Mouse (Mus musculus): ENCODE results near the gene Itsn1. TPM values are rescaled to one million over a fixed set of nuclear protein-coding genes. Genes with fewer than 3 reads are reported as not detected.

Gene Itsn1
- polyA plus RNA-seq, 1 experiment from 2014 or later: 24.5 TPM

DNA sequence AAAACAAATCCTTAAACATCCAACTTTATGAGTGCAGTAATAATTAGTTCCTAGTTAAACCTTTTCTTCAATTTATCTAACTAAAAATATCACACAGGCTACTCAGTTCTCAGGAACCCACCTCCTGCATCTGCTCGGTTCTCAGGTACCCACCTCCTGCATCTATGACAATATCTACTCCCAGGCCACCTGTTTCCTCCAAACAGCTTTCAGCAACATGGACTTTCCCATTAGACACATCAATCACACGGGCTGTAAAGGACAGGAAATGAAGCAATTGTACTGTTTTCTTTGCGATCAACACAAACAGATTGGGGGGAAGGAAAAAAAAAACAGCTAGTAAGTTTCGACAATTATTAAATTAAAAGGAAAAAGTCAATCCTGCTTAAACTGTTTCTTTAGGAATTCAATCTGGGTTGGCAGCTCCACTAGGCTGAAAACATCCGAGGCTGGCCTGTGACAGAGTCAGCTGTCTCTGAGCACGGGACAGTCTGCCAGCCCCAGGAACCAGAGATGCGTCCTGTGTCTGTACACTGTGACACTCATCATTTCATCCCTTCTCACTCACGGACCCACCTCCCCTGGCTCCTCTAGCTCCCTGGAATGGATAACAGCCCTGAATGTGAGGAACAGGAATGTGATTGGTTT lies 33.8 kb upstream of the Itsn1 start:
- ATAC-seq (replicated peaks; ENCODE audit: low FRiP score): no peak
- Histone ChIP-seq H3K36me3 (ENCODE audit: control insufficient read depth, insufficient read depth, low read length) (peaks cover 9% of the 10 kb centered on the region), H3K27ac (ENCODE audit: low read depth, low read length) (no peak overlapping the region)

DNA sequence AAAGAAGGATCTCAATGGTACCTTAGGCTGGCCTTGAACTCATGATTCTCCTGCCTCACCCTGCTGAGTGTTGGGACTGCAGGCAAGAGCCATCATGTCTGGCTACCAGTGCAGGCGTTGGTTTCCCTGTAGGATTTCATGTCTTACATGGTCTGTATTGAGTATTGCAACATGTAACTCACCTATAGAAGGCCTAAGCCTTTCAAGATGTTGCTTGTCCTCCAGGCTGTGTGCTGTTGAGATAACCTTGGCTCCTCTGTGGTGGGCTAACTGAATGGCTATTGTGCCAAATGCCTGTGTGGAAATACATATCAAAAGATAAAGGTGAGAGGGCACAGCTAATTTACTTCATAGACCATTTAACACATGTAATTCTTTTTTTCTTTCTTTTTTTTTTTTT lies 30.1 kb upstream of the Itsn1 start:
- DNase-seq (ENCODE audit: low spot score): no peak
- 74% methylated on average over 1 of the region's 1 CpGs for WGBS

More for the DNA sequence above, 33.8 kb upstream of the Itsn1 start:
- H3K9ac ChIP-seq (ENCODE audit: low read depth, low read length): no peak overlapping the region
- DNase-seq (ENCODE audit: low spot score): no peak
- no peaks in the 10 kb centered on the region for H3K9me3 ChIP-seq (ENCODE audit: control insufficient read depth, low read length)
- no peak overlapping the region for H3K4me3 ChIP-seq (ENCODE audit: low read depth, low read length)
- no peaks in the 10 kb centered on the region for H3K27me3 ChIP-seq (replicated peaks; ENCODE audit: control insufficient read depth, insufficient read depth, low read length)
- no peak overlapping the region for H3K4me2 ChIP-seq
- peaks cover 1% of the 10 kb centered on the region; the same call in 1 of the 2 replicates for H3K4me1 ChIP-seq (replicated peaks; ENCODE audit: control insufficient read depth, insufficient read depth, low read length)
- WGBS: 52% methylated on average over 8 of the region's 8 CpGs

DNA sequence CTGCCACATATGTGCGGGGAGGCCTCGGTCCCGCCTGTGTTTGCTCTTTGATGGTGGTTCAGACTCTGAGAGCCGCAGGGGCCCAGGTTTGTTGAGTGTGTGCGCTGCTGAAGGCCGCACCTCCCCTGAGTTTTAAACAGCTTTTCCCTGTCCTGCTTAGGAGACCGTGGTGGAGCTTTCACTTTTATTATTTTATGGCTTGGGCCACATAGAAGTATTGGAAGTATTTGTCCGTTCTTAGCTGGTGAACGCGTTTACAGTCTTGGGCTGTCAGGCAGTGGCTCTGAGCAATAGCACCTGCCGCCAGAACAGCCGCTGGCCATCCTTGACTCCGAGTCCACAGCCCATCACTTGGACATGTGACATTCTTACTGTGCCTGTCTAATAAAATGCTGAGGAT lies 27.2 kb upstream of the Itsn1 start:
- Histone ChIP-seq H3K4me3 (ENCODE audit: low read depth, low read length) (no peak overlapping the region), H3K4me2 (no peak overlapping the region), H3K4me1 (replicated peaks; ENCODE audit: control insufficient read depth, insufficient read depth, low read length) (0 out of 2 replicates have a peak, but pooled peaks cover 2% of the 10 kb centered on the region), H3K36me3 (ENCODE audit: control insufficient read depth, insufficient read depth, low read length) (peaks cover 17% of the 10 kb centered on the region), H3K27ac (ENCODE audit: low read depth, low read length) (no peak overlapping the region), H3K9me3 (ENCODE audit: control insufficient read depth, low read length) (no peaks in the 10 kb centered on the region), H3K9ac (ENCODE audit: low read depth, low read length) (no peak overlapping the region), H3K27me3 (replicated peaks; ENCODE audit: control insufficient read depth, insufficient read depth, low read length) (no peaks in the 10 kb centered on the region)
- ATAC-seq (replicated peaks; ENCODE audit: low FRiP score): no peak
- 84% methylated on average over 13 of the region's 13 CpGs for WGBS
- no peak for DNase-seq (ENCODE audit: low spot score)

More for the DNA sequence above, 30.1 kb upstream of the Itsn1 start:
- Histone ChIP-seq H3K4me3 (ENCODE audit: low read depth, low read length) (no peak overlapping the region), H3K9ac (ENCODE audit: low read depth, low read length) (no peak overlapping the region), H3K27me3 (replicated peaks; ENCODE audit: control insufficient read depth, insufficient read depth, low read length) (no peaks in the 10 kb centered on the region), H3K4me2 (no peak overlapping the region), H3K36me3 (ENCODE audit: control insufficient read depth, insufficient read depth, low read length) (peaks cover 11% of the 10 kb centered on the region), H3K27ac (ENCODE audit: low read depth, low read length) (no peak overlapping the region), H3K9me3 (ENCODE audit: control insufficient read depth, low read length) (no peaks in the 10 kb centered on the region), H3K4me1 (replicated peaks; ENCODE audit: control insufficient read depth, insufficient read depth, low read length) (no peaks in the 10 kb centered on the region; the same call in 1 of the 2 replicates)
- no peak for ATAC-seq (replicated peaks; ENCODE audit: low FRiP score)

DNA sequence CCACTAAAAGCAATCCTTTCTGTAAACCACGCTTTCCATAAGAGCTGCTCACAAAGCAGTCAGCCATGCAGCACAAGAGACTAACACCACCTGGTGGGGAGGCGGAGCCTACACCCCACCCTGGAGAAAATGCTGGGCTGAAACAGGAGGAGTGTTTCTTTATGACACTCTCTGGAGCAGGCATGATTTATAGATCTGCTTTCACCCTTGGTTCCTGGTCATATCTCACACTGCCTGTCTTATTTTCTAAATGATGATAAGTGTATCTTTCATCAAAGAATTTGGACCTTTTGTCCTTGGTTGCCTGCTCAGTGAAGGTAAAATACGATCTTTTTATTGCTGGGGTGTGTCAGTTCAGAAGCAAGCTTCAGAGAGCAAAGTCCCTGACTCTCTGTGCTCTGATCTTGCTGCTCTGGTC lies 26.3 kb upstream of the Itsn1 start:
- H3K27ac ChIP-seq (ENCODE audit: low read depth, low read length): no peak overlapping the region
- H3K36me3 ChIP-seq (ENCODE audit: control insufficient read depth, insufficient read depth, low read length): peaks cover 17% of the 10 kb centered on the region
- no peak overlapping the region for H3K9ac ChIP-seq (ENCODE audit: low read depth, low read length)
- DNase-seq (ENCODE audit: low spot score): no peak
- 76% methylated on average over 3 of the region's 3 CpGs for WGBS
- H3K27me3 ChIP-seq (replicated peaks; ENCODE audit: control insufficient read depth, insufficient read depth, low read length): no peaks in the 10 kb centered on the region
- ATAC-seq (replicated peaks; ENCODE audit: low FRiP score): no peak
- H3K4me3 ChIP-seq (ENCODE audit: low read depth, low read length): no peak overlapping the region
- H3K4me2 ChIP-seq: no peak overlapping the region
- H3K9me3 ChIP-seq (ENCODE audit: control insufficient read depth, low read length): no peaks in the 10 kb centered on the region
- 0 out of 2 replicates have a peak, but pooled peaks cover 2% of the 10 kb centered on the region for H3K4me1 ChIP-seq (replicated peaks; ENCODE audit: control insufficient read depth, insufficient read depth, low read length)

DNA sequence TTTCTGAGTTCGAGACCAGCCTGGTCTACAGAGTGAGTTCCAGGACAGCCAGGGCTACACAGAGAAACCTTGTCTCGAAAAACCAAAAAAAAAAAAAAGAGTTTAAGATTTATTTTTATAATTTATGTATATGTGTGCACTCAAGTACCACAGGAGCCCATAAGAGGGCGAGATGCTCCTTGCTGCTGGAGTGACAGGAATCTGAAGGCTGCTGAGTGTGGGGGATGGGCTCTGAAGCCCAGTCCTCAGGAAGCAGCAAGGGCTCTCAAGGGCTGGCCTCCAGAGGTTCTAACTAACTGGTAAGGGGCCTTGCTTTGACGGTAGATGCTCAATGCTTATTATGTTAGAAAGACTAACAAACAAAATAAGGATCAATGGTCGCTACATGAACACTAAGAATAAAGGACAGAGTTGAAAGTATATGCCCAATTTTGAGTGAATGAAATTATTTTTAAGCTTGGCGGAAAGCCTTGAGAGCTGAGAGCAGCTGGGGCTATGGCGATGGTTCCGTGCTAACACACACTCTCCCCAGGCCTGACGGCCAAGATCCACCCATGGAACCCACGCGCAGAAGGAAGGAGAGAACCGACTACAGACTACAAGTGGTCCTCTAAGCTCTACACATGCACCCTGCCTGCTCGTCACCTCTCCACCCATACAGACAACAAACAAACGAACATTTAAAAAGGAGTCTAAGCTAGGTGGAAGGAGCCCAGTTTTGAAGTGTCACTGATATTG lies 24.3 kb upstream of the Itsn1 start:
- no peaks in the 10 kb centered on the region for H3K9me3 ChIP-seq (ENCODE audit: control insufficient read depth, low read length)
- no peak overlapping the region for H3K27ac ChIP-seq (ENCODE audit: low read depth, low read length)
- WGBS: 79% methylated on average over 14 of the region's 14 CpGs
- H3K36me3 ChIP-seq (ENCODE audit: control insufficient read depth, insufficient read depth, low read length): peaks cover 15% of the 10 kb centered on the region
- H3K27me3 ChIP-seq (replicated peaks; ENCODE audit: control insufficient read depth, insufficient read depth, low read length): no peaks in the 10 kb centered on the region
- no peak overlapping the region for H3K9ac ChIP-seq (ENCODE audit: low read depth, low read length)
- DNase-seq (ENCODE audit: low spot score): no peak
- H3K4me1 ChIP-seq (replicated peaks; ENCODE audit: control insufficient read depth, insufficient read depth, low read length): 0 out of 2 replicates have a peak, but pooled peaks cover 2% of the 10 kb centered on the region
- no peak for ATAC-seq (replicated peaks; ENCODE audit: low FRiP score)
- no peak overlapping the region for H3K4me3 ChIP-seq (ENCODE audit: low read depth, low read length)
- H3K4me2 ChIP-seq: no peak overlapping the region

DNA sequence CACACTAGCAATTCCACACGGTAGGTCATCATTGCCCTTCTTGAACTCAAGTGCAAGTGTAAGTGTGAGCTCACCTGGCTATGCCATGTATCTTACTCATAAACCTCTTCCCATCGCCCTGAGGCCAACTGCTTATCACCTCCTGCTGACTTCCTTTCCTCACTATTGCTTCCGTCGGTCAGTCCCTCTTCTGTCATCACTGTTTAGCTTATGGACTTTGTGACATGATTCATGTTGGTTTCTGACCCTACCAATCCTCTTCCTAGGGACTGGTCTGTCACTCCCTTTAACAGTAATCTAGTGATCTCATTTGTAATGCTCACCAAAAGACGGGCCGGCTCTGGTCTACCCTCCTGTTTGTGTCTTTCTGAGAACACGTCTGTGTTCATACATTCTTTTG lies 18.8 kb upstream of the Itsn1 start:
- H3K36me3 ChIP-seq (ENCODE audit: control insufficient read depth, insufficient read depth, low read length): peaks cover 13% of the 10 kb centered on the region; the same call in 1 of the 2 replicates
- H3K27ac ChIP-seq (ENCODE audit: low read depth, low read length): no peak overlapping the region
- 57% methylated on average over 7 of the region's 7 CpGs for WGBS

DNA sequence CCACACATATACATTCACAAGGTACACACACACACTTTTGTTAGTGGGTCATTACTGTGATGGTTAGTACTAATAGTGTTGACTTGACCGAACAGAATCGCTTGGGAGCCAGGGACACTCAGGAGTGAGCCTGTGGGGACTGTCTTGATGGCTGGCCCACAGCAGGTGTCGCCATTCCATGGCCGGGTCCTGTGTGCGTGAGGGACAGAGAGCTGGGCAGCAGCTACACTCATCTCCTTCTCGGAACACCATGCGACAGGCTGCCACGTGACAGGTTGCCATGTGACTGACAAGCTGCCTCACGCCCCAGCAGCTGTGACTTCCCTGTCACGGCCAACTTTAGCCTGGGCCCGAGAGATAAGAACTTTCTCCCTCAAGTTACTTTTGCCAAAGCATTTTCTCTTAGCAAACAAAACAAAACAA lies 12.1 kb upstream of the Itsn1 start:
- H3K4me2 ChIP-seq: peak overlapping the region; percentile 38; the same call in 1 of the 2 replicates

More for the DNA sequence above, 18.8 kb upstream of the Itsn1 start:
- no peak for DNase-seq (ENCODE audit: low spot score)
- Histone ChIP-seq H3K4me3 (ENCODE audit: low read depth, low read length) (no peak overlapping the region), H3K27me3 (replicated peaks; ENCODE audit: control insufficient read depth, insufficient read depth, low read length) (no peaks in the 10 kb centered on the region), H3K9ac (ENCODE audit: low read depth, low read length) (no peak overlapping the region), H3K4me2 (no peak overlapping the region), H3K9me3 (ENCODE audit: control insufficient read depth, low read length) (no peaks in the 10 kb centered on the region), H3K4me1 (replicated peaks; ENCODE audit: control insufficient read depth, insufficient read depth, low read length) (no peaks in the 10 kb centered on the region)
- ATAC-seq (replicated peaks; ENCODE audit: low FRiP score): no peak

DNA sequence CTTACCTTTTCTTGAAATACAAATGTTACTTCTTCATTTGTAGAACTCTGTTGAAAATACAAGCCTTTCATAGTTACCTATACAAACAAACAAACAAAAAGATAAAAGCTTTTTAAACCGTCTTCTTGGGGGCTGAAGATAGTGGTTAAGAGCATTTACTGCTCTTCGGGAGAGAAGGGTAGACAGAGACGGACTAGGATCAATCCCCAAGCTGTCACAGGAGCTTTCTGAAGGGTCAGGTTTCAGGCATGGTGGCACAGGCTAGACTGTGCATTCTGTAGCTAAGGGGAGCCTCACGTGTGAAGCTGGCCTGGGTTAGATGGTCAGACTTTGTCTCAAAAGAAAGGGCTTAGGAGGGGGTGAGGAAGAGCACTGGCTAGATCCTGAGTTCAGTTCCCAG lies 11.7 kb upstream of the Itsn1 start:
- WGBS: 46% methylated on average over 4 of the region's 4 CpGs
- Histone ChIP-seq H3K9me3 (ENCODE audit: control insufficient read depth, low read length) (no peaks in the 10 kb centered on the region), H3K4me2 (peak overlapping the region; percentile 23), H3K27me3 (replicated peaks; ENCODE audit: control insufficient read depth, insufficient read depth, low read length) (no peaks in the 10 kb centered on the region), H3K27ac (ENCODE audit: low read depth, low read length) (peak overlapping the region; percentile 95), H3K9ac (ENCODE audit: low read depth, low read length) (no peak overlapping the region), H3K4me3 (ENCODE audit: low read depth, low read length) (no peak overlapping the region), H3K4me1 (replicated peaks; ENCODE audit: control insufficient read depth, insufficient read depth, low read length) (peaks cover 10% of the 10 kb centered on the region), H3K36me3 (ENCODE audit: control insufficient read depth, insufficient read depth, low read length) (peaks cover 10% of the 10 kb centered on the region; the same call in 1 of the 2 replicates)
- DNase-seq (ENCODE audit: low spot score): no peak
- peak; percentile 76 for ATAC-seq (replicated peaks; ENCODE audit: low FRiP score)

More for the DNA sequence above, 12.1 kb upstream of the Itsn1 start:
- Histone ChIP-seq H3K36me3 (ENCODE audit: control insufficient read depth, insufficient read depth, low read length) (peaks cover 12% of the 10 kb centered on the region; the same call in 1 of the 2 replicates), H3K9me3 (ENCODE audit: control insufficient read depth, low read length) (no peaks in the 10 kb centered on the region), H3K27ac (ENCODE audit: low read depth, low read length) (peak overlapping the region; percentile 44), H3K27me3 (replicated peaks; ENCODE audit: control insufficient read depth, insufficient read depth, low read length) (no peaks in the 10 kb centered on the region), H3K4me1 (replicated peaks; ENCODE audit: control insufficient read depth, insufficient read depth, low read length) (peaks cover 10% of the 10 kb centered on the region), H3K4me3 (ENCODE audit: low read depth, low read length) (no peak overlapping the region), H3K9ac (ENCODE audit: low read depth, low read length) (peak overlapping the region; percentile 35; the same call in 1 of the 2 replicates)
- 35% methylated on average over 11 of the region's 11 CpGs for WGBS
- ATAC-seq (replicated peaks; ENCODE audit: low FRiP score) (peak; percentile 96), DNase-seq (ENCODE audit: low spot score) (peak; percentile 71)
